Mouse (Mus musculus) kidney, adult 18-20 months (tissue): ENCODE measurements around the gene Golm1.

Experiments
- DNase-seq: peaks from one replicate; pipeline ENCODE4 v3.0.0; 2021

The Golm1 gene

DNA sequence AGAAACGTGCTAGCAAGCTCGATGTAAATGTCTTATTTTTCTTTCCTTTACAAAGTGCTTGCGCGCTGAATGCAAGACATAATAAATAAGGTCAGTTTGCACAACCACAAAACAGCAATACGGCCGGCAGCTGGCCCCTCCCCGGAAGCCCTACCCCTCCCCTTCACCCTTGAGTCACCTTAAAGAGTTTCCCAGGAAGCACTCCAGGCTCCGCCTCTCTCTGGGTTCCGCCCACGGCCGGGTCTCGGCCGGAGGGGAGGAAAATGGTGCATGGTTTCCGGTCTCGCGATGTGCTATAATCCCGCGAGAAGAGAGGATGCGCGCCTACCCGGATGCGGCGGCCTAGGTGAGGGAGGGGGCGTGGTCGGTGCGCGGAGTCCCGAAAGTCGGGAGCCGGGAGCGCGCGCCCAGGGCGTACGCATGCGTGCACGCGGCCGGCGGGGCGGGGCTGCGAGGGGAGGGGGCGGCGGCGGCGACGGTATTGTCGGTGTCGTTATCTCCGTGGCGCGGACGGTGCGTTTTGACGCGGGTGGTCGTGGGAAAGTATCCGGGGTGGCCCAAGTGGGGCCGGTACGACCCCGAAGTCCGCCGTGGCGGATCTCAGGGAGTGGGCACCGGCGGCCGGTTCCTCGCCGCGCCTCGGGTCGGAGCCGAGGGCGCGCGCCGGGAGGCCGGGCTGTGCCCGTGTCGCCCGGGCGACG, 90.5 kb downstream of the Golm1 start, which contains the start of the genes Agtpbp1 and Naa35:
Gene Agtpbp1 (minus strand): TSS at position 281 of the 701 bp plus-strand sequence.
Gene Naa35 (plus strand): TSS at position 313 of the 701 bp plus-strand sequence.
- peak; percentile 100 for DNase-seq
